Mouse (Mus musculus): ENCODE results near the gene Ggt1. TPM values are rescaled to one million over a fixed set of nuclear protein-coding genes. Genes with fewer than 3 reads are reported as not detected.
"Not testable (repeated sequence)": the region's sequence is repeated elsewhere in the genome, so short reads cannot be mapped to it uniquely, and the experiment has no call there.

The Ggt1 gene
- total RNA-seq (2022) = not detected

DNA sequence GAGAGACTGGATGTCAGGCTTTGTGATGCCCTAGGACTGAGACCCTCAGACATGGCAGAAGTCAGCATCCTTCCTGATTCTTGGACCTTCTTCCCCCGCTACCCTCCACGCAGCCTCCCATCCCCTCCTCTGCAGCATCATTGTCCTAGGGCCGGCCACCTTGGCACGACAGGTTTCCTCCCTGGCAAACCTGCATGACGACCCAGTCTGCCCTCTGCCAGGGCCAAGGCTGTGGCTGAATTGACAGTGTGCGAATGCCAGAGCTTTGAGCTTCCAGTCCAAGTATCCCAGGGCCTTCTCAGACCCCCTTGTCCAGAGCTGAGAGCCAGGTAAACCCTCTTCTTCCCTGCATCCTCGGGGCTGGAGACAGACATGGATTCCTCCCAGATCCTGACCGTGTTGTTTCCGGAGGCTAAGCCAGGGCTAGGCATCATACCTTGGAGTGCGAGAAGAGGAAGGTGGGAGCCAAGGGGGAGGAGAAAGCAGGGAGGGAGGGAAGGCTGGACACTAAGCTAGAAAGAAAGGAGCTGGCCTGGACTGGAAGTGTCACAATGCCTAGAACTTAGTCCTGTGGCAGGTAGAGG, at the start of gene Ggt1:
TSS of gene Ggt1 (plus strand) at position 534 of the 584 bp plus-strand sequence.
- DNase-seq (ENCODE audit: low spot score in 2 of 2) = no peak

DNA sequence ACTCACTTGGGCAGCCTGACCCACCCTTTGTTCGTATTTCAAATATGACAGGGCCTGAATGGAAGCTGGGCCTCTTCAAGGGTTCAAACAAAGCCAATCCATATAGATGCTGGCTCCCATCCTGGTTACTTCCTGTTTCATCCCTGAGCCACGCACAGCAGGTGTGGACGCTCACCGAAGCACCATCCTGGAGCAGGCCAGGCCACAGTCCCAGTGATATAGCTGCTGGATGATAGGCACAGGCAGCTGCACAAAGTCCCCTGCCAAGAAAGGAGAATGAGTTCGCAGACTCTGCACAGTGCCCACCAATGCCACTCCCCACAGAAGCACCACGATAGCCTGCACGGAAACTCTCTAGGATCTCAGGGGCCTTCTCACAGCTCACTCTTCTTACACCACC, 49.5 kb upstream of the Ggt1 start:
- peak in 1 of 2 experiments; percentile 36 for DNase-seq (ENCODE audit: low spot score in 2 of 2)

DNA sequence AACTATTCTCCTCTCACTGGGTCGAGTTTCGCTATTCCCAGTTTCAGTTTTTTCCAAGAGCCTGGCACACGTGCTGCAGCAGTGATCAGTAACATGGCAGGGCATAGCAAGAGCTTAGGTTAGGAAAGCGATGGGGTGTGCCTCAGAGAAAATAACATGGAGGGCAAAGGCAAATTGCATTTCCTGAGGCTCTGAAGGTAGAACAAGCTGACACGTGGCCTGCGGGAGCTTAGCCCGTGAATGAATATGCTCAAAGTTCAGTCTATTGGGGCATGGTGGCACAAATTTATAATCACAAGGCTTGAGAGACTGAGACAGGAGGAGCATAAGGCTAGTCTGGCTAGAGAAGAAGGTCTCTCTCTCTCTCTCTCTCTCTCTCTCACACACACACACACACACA, 48.6 kb upstream of the Ggt1 start:
- no peak for DNase-seq (ENCODE audit: low spot score in 2 of 2)

- no peak for DNase-seq (ENCODE audit: low spot score in 2 of 2)
These were observed 47.9 kb upstream of the Ggt1 start for GRCm38 (mm10) chr10:75513306-75514067.

- no peak for DNase-seq (ENCODE audit: low spot score in 2 of 2)
These were observed 47.0 kb upstream of the Ggt1 start for GRCm38 (mm10) chr10:75514361-75514760.

DNA sequence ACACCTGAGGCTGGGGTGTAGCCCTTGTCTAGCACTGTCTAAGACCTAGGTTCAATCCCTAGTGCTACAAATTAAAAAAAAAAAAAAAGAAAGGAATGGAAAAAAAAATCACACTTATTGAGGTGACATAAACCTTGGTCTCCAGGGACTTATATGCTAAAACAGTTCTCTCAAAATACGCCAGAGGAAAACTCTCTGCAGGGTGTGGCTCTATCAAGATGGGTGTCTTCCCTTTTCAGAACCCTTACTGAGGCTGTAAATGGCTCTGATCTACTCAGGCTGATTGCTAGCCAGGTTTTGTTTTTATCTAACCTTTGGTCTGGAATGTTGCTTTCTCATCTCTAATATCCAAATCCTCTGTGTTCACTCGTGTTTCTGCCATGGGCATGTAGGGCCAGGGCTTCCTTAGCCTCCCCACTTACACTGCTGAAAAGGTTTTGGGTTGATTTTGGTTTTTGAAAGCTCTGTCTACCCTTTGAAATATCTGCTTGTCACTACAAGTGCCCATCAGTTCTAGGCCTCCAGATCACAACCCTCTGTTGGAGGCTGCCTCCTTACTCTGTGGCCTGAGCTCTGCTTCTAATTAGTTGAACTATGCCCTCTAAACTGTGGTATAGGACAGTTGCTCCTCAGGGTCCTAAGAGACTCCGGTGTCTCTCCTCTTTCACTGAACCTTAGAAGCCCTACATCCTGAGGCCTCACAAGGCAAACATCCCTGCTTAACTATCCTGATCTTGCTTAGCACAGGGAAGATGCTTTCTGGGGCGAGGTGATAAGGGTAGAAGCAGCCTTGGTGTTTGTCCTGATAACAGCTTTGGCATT, 46.0 kb upstream of the Ggt1 start:
- no peak for DNase-seq (ENCODE audit: low spot score in 2 of 2)

- DNase-seq (ENCODE audit: low spot score in 2 of 2) = no peak
These were observed 45.2 kb upstream of the Ggt1 start for GRCm38 (mm10) chr10:75516038-75516723.

- DNase-seq (ENCODE audit: low spot score in 2 of 2) = no peak
These were observed 44.7 kb upstream of the Ggt1 start for GRCm38 (mm10) chr10:75516724-75517072.

DNA sequence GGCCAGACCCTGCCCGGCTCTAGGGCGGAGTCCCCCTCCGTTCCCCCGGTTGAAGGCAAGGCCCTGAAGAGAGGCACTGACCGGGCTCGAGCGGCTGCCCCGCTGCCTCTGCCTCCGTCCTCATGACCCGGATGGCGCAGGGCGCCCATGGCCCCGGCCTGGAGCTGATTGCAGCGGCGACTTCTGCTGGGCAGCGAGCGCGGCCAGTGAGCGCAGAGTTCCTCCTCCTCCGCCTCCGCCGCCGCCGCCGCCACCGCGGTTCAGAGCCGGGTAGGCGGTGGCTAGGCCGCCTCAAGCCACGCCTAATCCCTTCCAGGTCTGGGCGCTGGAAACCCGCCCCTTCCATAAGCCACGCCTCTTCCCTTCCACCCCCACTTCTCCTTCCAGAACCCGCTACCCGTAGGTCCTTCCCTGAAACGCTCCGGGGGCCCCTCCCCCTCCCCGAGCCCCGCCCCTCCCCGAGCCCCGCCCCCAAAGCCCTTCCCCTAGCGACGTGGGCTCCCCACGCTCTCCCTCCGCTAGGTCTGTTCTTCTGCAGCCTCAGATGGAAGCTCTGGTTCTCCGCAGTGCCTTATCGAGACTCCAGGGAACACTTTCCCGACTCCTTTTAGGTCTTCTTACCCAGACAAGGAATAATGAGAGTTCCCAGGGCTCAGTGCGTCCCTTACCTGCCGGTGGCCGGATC, 44.2 kb upstream of the Ggt1 start, which contains the start of gene Snrpd3:
TSS of gene Snrpd3 (plus strand) at position 479 of the 685 bp plus-strand sequence.
- peak; percentile 87 to 92 for DNase-seq (ENCODE audit: low spot score in 2 of 2)

DNA sequence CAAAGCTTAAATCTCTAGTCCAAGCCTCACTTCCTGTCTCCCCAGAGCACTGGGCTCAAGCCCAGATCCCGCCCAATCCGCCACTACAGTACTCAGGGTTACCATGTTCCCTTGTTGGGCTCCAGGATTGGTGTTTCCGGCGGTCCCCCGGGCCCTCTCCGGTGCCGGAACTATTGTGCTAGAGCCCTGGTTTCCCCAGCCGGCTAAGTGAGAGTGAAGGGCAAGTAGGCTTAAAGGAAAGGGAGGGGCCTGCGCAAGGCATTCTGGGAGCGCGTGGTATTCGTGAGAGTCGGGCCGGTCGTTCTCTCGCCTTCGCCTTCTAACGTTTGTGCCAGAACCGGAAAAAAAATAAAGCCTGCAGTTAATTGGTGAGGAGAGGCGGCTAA, 43.7 kb upstream of the Ggt1 start, which contains the start of gene Gucd1:
TSS of gene Gucd1 (minus strand) at position 215 of the 386 bp plus-strand sequence.
- DNase-seq (ENCODE audit: low spot score in 2 of 2) = peak; percentile 97 to 98

GRCm38 (mm10) chr10:75520581-75520980, 40.8 kb upstream of the Ggt1 start:
- peak in 1 of 2 experiments; percentile 31 for DNase-seq (ENCODE audit: low spot score in 2 of 2)

DNA sequence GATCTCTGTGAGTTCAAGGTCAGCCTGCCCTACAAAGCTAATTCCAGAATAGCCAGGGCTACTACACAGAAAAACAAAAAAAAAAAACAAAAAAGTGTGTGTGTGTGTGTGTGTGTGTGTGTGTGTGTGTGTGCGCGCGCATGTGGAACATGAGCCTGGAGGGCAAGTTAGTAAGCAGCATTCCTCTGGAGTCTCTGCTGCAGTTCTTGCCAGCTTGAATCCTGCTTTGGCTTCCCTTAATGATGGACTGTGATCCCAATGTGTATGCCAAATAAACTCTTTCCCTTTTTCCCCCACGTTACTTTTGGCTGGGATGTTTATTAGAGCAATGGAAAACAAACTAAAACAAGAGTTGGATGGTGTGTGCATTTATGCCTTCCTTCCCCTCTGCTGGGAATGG, 39.8 kb upstream of the Ggt1 start:
- DNase-seq (ENCODE audit: low spot score in 2 of 2) = no peak

DNA sequence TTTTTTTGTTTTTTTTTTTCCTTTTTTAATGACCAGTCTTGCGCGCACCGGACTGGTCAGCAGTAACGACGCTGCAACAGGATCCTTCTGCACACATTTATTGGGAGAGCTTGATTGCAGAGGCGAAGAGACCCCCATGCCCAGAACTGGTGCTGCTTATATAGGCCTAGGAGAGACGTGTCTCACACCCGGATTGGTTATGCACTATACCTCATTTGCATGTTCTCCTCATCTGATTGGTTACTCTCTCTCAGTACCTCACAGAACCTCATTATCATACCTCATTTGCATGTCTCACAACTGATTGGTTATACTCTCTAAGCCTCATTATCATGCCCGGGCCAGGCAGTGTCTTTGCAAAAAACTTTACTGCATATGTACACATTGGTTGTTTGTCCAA, 36.0 kb upstream of the Ggt1 start:
- not testable (repeated sequence) for DNase-seq (ENCODE audit: low spot score in 2 of 2)

- DNase-seq (ENCODE audit: low spot score in 2 of 2) = no peak
These were observed 31.1 kb upstream of the Ggt1 start for GRCm38 (mm10) chr10:75530322-75530721.

- no peak for DNase-seq (ENCODE audit: low spot score in 2 of 2)
These were observed 29.8 kb upstream of the Ggt1 start for GRCm38 (mm10) chr10:75531532-75532090.

DNA sequence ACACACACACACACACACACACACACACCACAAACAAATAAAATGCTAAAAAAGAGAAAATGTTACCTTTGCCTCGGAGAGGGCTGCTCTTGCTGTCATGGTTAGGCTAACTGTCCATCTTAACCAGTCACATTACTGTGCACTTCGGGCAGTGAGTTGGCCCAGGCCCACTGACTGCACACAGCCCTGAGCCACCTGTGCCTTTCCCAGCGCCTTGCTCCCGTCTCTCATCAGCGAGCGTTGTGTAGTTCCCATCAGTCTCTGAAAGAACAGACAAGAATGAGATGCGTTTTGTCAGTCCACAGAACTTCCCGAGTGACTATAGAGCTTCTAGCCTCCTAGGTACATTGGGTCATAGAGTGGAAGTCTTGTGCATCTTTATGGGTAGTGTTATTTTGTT, 27.2 kb upstream of the Ggt1 start:
- no peak for DNase-seq (ENCODE audit: low spot score in 2 of 2)

DNA sequence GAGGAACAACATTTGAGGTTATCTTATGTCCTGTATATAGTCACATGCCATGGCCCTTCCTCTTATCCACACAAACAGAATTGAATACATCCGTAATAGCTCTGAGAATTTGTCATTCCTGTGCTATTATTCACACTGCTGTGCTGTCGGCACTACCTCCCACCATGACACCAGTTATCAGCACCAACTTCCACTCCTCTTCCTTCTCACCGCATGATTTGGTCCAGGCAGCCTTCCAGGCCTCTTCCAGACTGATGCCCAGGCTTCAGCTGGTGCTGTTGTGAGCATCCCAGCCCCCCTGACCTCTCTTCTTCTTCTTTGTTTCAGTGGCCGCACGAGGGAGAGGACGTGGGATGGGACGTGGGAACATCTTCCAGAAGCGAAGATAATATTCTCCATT, 26.5 kb upstream of the Ggt1 start:
- no peak for DNase-seq (ENCODE audit: low spot score in 2 of 2)

GRCm38 (mm10) chr10:75535423-75535822, 26.0 kb upstream of the Ggt1 start:
- DNase-seq (ENCODE audit: low spot score in 2 of 2) = no peak

GRCm38 (mm10) chr10:75536123-75536522, 25.3 kb upstream of the Ggt1 start:
- DNase-seq (ENCODE audit: low spot score in 2 of 2) = no peak

GRCm38 (mm10) chr10:75547901-75548300, 13.5 kb upstream of the Ggt1 start:
- DNase-seq (ENCODE audit: low spot score in 2 of 2) = no peak

GRCm38 (mm10) chr10:75548486-75548885, 12.9 kb upstream of the Ggt1 start:
- DNase-seq (ENCODE audit: low spot score in 2 of 2) = no peak
